Mouse (Mus musculus): ENCODE results near the gene Josd1. TPM values are rescaled to one million over a fixed set of nuclear protein-coding genes. Genes with fewer than 3 reads are reported as not detected.

The Josd1 gene
- total and polyA plus RNA-seq, 2 experiments from 2014 or later, result 20.0 to 57.9 TPM

DNA sequence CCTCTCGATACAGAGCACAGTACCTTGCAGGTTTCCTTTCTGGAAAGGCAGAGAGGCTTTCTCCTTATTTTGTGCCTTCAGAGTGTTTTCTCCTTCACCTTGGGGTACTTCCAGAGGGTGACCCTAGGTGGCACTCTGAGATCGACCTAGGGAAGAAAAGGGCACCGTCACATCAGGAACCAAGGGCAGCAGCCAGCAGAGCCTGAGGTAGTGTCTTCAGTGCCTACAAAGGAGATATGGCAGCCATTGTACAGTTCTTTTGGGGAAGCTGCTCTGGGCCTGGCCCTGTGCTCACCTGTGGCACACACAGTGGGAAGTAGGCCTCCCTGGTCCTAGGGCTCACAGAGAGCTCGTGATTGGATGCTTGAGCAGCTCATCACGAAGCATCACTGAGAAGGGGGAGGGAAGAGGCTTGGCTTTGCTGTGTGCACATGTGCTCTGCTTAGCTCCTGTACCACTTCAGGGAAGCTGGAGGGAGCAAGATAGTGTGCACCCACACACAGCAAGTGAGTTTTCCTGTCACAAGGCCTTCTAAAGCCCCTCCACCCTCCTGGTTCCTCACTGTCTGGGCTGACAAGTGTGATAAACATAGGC is 20.6 kb upstream of the Josd1 start:
- DNase-seq (ENCODE audit: low spot score) (no peak), ATAC-seq (no peak)
- peaks cover 47% of the 10 kb centered on the region for H3K36me3 ChIP-seq (ENCODE audit: insufficient read depth, low read length)
- H3K27ac ChIP-seq, result no peak overlapping the region
- 94% methylated on average over 5 of the region's 5 CpGs for WGBS
- no peak for TF ChIP-seq CTCF (IDR thresholded peaks at IDR 0.05; ENCODE audit: low read depth)
- H3K4me1 ChIP-seq (ENCODE audit: insufficient read depth, low read length), result no peaks in the 10 kb centered on the region
- no peaks in the 10 kb centered on the region for H3K27me3 ChIP-seq (ENCODE audit: insufficient read depth, low read length)
- H3K9me3 ChIP-seq (ENCODE audit: low read length), result no peaks in the 10 kb centered on the region
- no peak overlapping the region for H3K4me2 ChIP-seq (ENCODE audit: low read depth, low read length)
- H3K4me3 ChIP-seq (ENCODE audit: low read length), result no peak overlapping the region
- H3K9ac ChIP-seq (replicated peaks; ENCODE audit: low read length), result no peak overlapping the region

DNA sequence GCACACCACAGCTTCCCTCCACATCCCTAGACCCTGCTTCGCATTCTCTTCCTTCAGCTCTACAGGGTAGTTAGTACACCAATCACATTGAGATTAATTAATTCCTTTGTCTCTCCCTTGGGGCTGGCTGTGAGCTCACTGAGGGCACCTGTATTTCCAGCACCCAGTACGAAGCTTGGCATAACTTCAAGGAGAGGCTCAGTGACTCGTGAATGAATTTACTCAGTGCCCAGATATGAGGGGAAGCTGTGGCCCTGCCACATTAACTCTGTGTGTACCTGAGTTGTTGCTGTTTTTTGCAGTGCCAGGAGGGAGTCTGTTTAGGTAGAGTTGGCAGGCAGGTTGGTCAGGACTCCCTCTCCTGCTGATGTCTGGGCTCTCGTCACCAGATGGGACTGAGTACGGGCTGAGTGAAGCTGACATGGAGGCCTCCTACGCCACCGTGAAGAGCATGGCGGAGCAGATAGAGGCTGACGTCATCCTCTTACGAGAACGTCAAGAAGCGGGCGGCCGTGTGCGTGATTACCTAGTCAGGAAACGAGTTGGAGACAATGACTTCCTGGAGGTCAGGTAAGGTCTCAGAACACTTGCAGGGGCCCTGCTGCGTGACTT is 19.0 kb upstream of the Josd1 start:
- Histone ChIP-seq H3K9me3 (ENCODE audit: low read length) (no peaks in the 10 kb centered on the region), H3K27me3 (ENCODE audit: insufficient read depth, low read length) (no peaks in the 10 kb centered on the region), H3K27ac (no peak overlapping the region), H3K36me3 (ENCODE audit: insufficient read depth, low read length) (peaks cover 32% of the 10 kb centered on the region), H3K9ac (replicated peaks; ENCODE audit: low read length) (no peak overlapping the region), H3K4me2 (ENCODE audit: low read depth, low read length) (no peak overlapping the region), H3K4me3 (ENCODE audit: low read length) (no peak overlapping the region), H3K4me1 (ENCODE audit: insufficient read depth, low read length) (no peaks in the 10 kb centered on the region)
- 81% methylated on average over 17 of the region's 17 CpGs for WGBS
- TF ChIP-seq CTCF (IDR thresholded peaks at IDR 0.05; ENCODE audit: low read depth), result no peak
- no peak for ATAC-seq
- DNase-seq (ENCODE audit: low spot score), result no peak

DNA sequence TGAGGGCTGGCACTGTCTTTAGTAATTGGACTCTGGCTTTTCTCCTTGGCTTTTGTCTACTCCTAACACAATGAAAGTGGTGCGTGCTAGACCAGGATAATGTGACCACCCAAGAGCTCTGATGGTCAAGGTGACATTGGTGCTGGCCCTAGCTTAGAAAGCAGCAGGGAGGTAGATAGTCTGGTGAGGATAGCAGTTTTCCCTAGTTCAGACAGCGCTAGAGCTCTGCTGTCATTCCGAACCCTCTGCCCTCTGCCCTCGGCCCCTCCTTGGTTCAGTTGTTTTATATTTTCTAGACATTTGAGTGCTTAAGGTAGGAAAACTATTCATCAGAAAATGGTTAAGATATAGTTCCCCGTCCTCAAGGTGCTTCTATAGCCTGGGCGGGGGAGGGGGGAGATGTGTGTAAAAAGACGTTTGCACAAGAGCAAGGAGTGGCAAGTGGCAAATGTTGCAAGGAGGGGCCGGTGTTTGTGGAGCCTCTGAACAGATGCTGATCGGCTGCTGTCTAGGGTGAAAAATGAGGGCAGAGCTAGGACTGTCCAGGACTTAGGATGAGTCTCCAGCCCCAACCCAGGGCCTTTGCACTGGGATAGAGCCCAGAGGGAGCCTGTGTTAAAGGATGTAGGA is 10.0 kb upstream of the Josd1 start:
- peak; percentile 62 for ATAC-seq

DNA sequence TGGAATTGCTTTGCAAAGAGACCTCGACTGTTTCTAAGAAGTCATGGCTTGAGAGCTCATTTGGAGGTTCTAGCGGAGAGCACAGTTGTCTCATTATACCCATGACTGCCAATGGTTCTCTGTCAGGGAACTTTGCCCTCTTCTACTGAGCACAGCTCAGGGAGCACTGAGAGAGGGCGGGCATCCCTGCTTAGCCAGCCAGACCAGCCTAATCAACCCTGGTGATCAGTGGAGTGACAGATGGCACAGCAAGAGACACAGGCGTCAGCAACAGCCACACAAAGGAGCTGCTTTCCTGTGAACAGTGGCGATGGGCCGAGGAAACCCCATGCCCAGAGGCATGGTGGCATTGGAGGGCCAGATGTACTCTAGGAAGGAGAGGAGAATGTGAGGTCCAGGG is 9.3 kb upstream of the Josd1 start:
- H3K4me1 ChIP-seq (ENCODE audit: insufficient read depth, low read length), result 0 out of 2 replicates have a peak, but pooled peaks cover 4% of the 10 kb centered on the region
- H3K4me2 ChIP-seq (ENCODE audit: low read depth, low read length), result no peak overlapping the region
- 39% methylated on average over 6 of the region's 6 CpGs for WGBS
- H3K27ac ChIP-seq, result peak overlapping the region; percentile 75
- DNase-seq (ENCODE audit: low spot score) (peak; percentile 64), ATAC-seq (peak; percentile 74)
- no peaks in the 10 kb centered on the region for H3K9me3 ChIP-seq (ENCODE audit: low read length)
- TF ChIP-seq CTCF (IDR thresholded peaks at IDR 0.05; ENCODE audit: low read depth), result no peak
- H3K4me3 ChIP-seq (ENCODE audit: low read length), result no peak overlapping the region
- no peak overlapping the region for H3K9ac ChIP-seq (replicated peaks; ENCODE audit: low read length)
- H3K27me3 ChIP-seq (ENCODE audit: insufficient read depth, low read length), result no peaks in the 10 kb centered on the region
- no peaks in the 10 kb centered on the region; the same call in 1 of the 2 replicates for H3K36me3 ChIP-seq (ENCODE audit: insufficient read depth, low read length)

More for the DNA sequence above, 10.0 kb upstream of the Josd1 start:
- Histone ChIP-seq H3K4me2 (ENCODE audit: low read depth, low read length) (no peak overlapping the region), H3K4me1 (ENCODE audit: insufficient read depth, low read length) (0 out of 2 replicates have a peak, but pooled peaks cover 4% of the 10 kb centered on the region), H3K36me3 (ENCODE audit: insufficient read depth, low read length) (no peaks in the 10 kb centered on the region; the same call in 1 of the 2 replicates), H3K9me3 (ENCODE audit: low read length) (no peaks in the 10 kb centered on the region), H3K27ac (peak overlapping the region; percentile 75), H3K9ac (replicated peaks; ENCODE audit: low read length) (no peak overlapping the region), H3K27me3 (ENCODE audit: insufficient read depth, low read length) (no peaks in the 10 kb centered on the region), H3K4me3 (ENCODE audit: low read length) (no peak overlapping the region)
- TF ChIP-seq CTCF (IDR thresholded peaks at IDR 0.05; ENCODE audit: low read depth), result no peak
- no peak for DNase-seq (ENCODE audit: low spot score)
- WGBS, result 69% methylated on average over 9 of the region's 9 CpGs

DNA sequence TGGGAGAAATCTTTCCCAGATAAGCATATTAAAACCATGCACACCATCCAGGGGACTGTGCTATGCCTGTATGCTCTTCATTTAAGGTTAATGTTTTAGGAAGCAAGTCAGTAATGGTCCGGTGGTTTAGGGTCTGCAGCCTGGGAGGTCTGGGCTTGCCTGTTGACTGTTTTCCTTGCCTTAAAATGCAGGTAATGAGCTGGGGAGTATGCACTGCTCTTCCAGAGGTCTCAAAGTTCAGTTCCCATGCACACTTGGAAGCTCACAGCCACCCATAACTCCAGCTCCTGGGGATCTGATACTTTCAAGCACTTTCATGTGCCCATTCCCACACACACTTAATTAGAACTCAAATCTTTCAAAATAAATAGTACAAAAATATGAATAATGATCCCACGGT is 8.8 kb upstream of the Josd1 start:
- H3K4me2 ChIP-seq (ENCODE audit: low read depth, low read length), result no peak overlapping the region
- no peaks in the 10 kb centered on the region; the same call in 1 of the 2 replicates for H3K36me3 ChIP-seq (ENCODE audit: insufficient read depth, low read length)
- TF ChIP-seq CTCF (IDR thresholded peaks at IDR 0.05; ENCODE audit: low read depth), result no peak
- peak overlapping the region; percentile 75; the same call in 1 of the 2 replicates for H3K27ac ChIP-seq
- no peaks in the 10 kb centered on the region for H3K27me3 ChIP-seq (ENCODE audit: insufficient read depth, low read length)
- no peak overlapping the region for H3K9ac ChIP-seq (replicated peaks; ENCODE audit: low read length)
- 0 out of 2 replicates have a peak, but pooled peaks cover 8% of the 10 kb centered on the region for H3K4me1 ChIP-seq (ENCODE audit: insufficient read depth, low read length)
- H3K9me3 ChIP-seq (ENCODE audit: low read length), result no peaks in the 10 kb centered on the region
- ATAC-seq, result no peak
- WGBS, result 85% methylated on average over 2 of the region's 2 CpGs
- no peak for DNase-seq (ENCODE audit: low spot score)
- no peak overlapping the region for H3K4me3 ChIP-seq (ENCODE audit: low read length)

DNA sequence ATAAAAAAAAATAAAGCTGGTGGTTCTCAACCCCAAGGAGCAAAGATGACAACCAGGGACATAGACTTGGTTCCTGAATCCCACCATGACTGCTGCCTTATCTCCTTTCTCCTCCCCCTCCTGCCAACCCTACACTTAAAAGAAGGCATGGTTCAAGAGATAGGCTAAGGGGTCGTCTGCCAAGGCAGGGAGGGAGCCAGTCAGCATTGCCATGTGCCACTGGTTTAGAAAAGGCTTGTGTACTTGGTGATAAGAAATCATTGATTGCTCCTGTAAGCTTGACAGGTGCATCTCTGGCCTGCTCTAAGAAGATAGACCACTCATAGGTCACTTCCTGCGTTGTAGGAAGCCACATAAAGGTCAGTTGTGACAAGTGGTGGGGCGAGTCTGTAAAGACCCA is 7.8 kb upstream of the Josd1 start:
- Histone ChIP-seq H3K27me3 (ENCODE audit: insufficient read depth, low read length) (no peaks in the 10 kb centered on the region), H3K4me2 (ENCODE audit: low read depth, low read length) (no peak overlapping the region), H3K27ac (no peak overlapping the region), H3K9me3 (ENCODE audit: low read length) (no peaks in the 10 kb centered on the region), H3K36me3 (ENCODE audit: insufficient read depth, low read length) (no peaks in the 10 kb centered on the region; the same call in 1 of the 2 replicates), H3K4me3 (ENCODE audit: low read length) (no peak overlapping the region), H3K4me1 (ENCODE audit: insufficient read depth, low read length) (0 out of 2 replicates have a peak, but pooled peaks cover 8% of the 10 kb centered on the region), H3K9ac (replicated peaks; ENCODE audit: low read length) (no peak overlapping the region)
- WGBS, result 79% methylated on average over 3 of the region's 3 CpGs
- ATAC-seq (no peak), DNase-seq (ENCODE audit: low spot score) (no peak)
- TF ChIP-seq CTCF (IDR thresholded peaks at IDR 0.05; ENCODE audit: low read depth), result no peak
